Mouse (Mus musculus) macrophage (primary cell): ENCODE measurements around the gene Ythdf1. TPM values are rescaled to one million over a fixed set of nuclear protein-coding genes. Genes with fewer than 3 reads are reported as not detected.

ENCODE experiments used
- H3K27ac ChIP-seq: fragments of 350-480 bp; formaldehyde crosslinking; 2 replicates; pipeline ENCODE4 v1.9.0; 2021
- H3K36me3 ChIP-seq: fragments of 350-480 bp; formaldehyde crosslinking; 2 replicates; pipeline ENCODE4 v1.9.0; 2021; ENCODE audit errors: inconsistent target
- H3K4me3 ChIP-seq: fragments of 350-480 bp; formaldehyde crosslinking; 2 replicates; pipeline ENCODE4 v1.9.0; 2021; ENCODE audit errors: inconsistent target
- H3K79me2 ChIP-seq: fragments of 350-480 bp; formaldehyde crosslinking; 2 replicates; pipeline ENCODE4 v1.9.0; 2021; ENCODE audit errors: inconsistent target
- WGBS: methylation state at CpG from one replicate; pipeline ENCODE4 v1.1.7; 2026; ENCODE audit warnings: inconsistent platforms; ENCODE audit not compliant: missing documents; 5-methylcytosine and 5-hydroxymethylcytosine counted together
- polyA plus RNA-seq: library from polyadenylated mRNA; stranded (reverse); fragments of 250-400 nt; gene quantifications from 3 replicates; pipeline ENCODE4 v1.2.4, GENCODE M21; 2018; ENCODE audit warnings: inconsistent platforms

Gene Ythdf1
- polyA plus RNA-seq, 1 experiment from 2014 or later = 27.2 TPM

DNA sequence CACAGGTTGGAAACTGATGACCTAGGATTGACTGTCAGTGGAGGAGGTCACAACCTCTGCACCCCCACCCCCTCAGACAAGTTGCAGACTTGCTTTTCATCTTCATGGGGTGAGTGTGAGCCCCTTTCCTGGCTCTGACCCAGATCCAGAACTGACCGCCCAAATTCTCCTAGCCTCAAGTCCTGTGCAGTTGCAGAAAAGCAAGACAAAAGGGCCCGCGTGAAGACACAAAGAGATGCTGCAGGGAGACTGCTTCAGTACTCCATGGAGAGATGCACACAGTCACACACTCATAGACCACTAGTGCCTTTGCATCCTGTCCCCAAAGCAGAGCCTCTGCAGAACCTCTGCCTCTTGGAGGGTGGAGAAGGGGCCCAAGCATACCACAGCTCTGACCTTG lies 25.4 kb downstream of the Ythdf1 start:
- H3K27ac ChIP-seq = no peak overlapping the region
- no peaks in the 10 kb centered on the region for H3K79me2 ChIP-seq
- H3K4me3 ChIP-seq = no peak overlapping the region
- WGBS = 81% methylated on average over 3 of the region's 3 CpGs
- H3K36me3 ChIP-seq = no peaks in the 10 kb centered on the region

DNA sequence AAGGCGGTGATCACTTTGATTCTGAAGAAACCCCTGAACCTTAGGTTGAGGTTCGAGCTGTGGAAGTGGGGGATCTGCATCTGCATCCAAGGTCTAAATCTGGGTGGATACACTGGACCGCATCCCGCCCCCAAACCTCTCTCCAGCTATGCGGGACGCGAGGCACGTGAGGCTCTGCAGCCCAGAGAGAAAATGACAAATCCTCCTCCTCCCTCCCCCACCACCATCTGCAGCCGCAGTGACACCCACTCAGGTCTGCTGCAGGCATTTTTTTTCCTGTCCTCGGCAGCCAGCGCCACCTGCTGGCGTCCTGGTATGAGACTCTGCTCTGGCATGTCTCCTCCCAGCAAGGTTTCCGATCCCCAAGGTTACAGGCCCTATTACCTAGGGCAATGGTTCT lies 26.0 kb downstream of the Ythdf1 start:
- Histone ChIP-seq H3K36me3 (no peaks in the 10 kb centered on the region), H3K79me2 (no peaks in the 10 kb centered on the region), H3K27ac (no peak overlapping the region), H3K4me3 (no peak overlapping the region)
- 4% methylated on average over 13 of the region's 13 CpGs for WGBS

DNA sequence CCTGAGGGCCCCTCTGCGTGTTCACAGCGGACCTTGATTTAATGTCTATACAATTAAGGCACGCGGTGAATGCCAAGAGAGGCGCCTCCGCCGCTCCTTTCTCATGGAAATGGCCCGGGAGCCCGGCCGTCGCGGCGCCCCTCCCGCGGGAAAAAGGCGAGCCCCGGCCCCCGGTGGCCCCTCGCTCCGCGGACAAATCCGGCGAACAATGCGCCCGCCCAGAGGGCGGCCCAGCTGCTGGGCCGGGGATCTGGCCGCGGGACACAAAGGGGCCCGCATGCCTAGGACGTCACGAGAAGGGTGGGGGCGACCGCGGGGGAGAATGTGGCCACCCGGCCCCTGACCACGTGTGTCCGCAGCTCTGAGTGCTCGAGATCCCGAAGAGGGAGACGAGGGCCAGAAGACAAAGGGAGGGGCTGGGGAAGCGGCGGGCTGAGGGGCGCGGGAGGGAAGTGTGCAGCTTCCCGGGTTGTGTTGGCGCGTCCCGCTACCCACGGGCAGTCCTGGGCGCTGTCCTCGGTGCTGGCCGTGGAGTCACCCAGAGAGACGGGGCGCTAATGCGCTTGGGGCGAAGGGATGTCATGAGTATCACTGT lies 26.6 kb downstream of the Ythdf1 start:
- Histone ChIP-seq H3K79me2 (no peaks in the 10 kb centered on the region), H3K4me3 (no peak overlapping the region), H3K27ac (no peak overlapping the region), H3K36me3 (no peaks in the 10 kb centered on the region)
- WGBS = 3% methylated on average over 56 of the region's 57 CpGs

DNA sequence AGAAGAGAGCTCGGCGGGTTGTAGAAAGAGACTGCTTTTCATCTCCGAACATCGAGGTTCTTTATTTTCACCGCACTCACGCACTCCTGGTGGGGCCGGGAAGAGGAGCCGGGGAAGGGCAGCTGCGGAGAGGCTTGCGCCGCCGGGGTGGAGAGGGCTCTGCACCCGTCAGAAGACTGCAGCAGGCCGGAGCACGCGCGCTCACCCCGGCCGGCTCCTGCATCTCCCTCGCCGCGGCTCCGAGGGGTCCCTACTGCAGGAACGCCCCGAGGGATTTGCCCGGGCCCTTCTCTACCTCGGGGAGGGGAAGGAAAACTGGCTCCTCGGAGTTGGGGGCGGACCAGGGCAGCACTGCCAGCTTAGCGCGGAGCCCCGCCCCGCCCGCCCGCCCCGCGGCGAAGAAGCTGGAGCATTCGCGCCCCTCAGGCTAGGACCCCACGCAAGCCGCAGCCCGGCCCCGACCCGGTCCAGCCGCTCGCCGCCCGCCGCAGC lies 27.2 kb downstream of the Ythdf1 start:
- Histone ChIP-seq H3K79me2 (no peaks in the 10 kb centered on the region), H3K4me3 (no peak overlapping the region), H3K27ac (no peak overlapping the region), H3K36me3 (no peaks in the 10 kb centered on the region)
- WGBS = 5% methylated on average over 50 of the region's 50 CpGs

DNA sequence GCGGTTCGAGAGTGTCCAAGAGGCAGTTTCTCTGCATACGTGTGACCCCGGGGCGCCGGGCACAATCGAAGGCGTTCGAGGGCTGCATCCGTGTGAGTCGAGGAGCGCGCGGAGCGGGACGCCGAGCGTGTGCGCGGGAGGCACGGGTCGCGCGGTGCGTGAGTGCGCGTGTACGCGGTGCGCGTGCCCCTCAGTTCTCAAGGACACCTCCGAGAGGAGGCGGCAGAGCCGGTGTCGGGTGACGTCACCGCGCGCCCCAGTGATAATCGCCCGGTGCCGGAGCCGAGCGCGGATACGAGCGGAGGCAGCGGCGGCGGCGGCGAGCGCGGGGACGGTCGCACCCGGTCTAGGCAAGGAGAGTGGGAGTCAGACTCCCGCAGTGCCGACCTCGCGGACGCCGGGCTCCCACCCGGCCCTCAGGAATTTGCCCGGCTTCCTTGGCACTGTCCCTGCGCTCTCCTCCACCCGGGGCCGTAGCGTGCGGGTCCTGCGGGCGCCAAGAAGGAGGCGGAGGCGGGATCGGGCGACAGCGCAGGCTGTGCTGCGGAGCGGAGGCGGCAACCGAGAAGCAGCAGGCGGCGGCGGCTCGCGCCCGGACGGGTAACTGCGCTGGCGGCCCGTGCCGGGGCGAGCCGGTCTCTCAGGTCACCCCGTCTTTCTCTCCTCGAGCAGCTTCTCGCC lies 27.8 kb downstream of the Ythdf1 start:
- Histone ChIP-seq H3K27ac (no peak overlapping the region), H3K4me3 (no peak overlapping the region), H3K79me2 (no peaks in the 10 kb centered on the region), H3K36me3 (no peaks in the 10 kb centered on the region)
- WGBS = 1% methylated on average over 97 of the region's 97 CpGs

- WGBS = 7% methylated on average over 9 of the region's 9 CpGs
- Histone ChIP-seq H3K36me3 (no peaks in the 10 kb centered on the region), H3K79me2 (no peaks in the 10 kb centered on the region), H3K27ac (no peak overlapping the region), H3K4me3 (no peak overlapping the region)
Observed at GRCm38 (mm10) chr2:180891835-180892323, 28.9 kb downstream of the Ythdf1 start.

GRCm38 (mm10) chr2:180891075-180891834 lies 29.5 kb downstream of the Ythdf1 start:
- no peak overlapping the region for H3K27ac ChIP-seq
- H3K4me3 ChIP-seq = no peak overlapping the region
- H3K79me2 ChIP-seq = no peaks in the 10 kb centered on the region
- H3K36me3 ChIP-seq = no peaks in the 10 kb centered on the region
- WGBS = 4% methylated on average over 37 of the region's 37 CpGs

DNA sequence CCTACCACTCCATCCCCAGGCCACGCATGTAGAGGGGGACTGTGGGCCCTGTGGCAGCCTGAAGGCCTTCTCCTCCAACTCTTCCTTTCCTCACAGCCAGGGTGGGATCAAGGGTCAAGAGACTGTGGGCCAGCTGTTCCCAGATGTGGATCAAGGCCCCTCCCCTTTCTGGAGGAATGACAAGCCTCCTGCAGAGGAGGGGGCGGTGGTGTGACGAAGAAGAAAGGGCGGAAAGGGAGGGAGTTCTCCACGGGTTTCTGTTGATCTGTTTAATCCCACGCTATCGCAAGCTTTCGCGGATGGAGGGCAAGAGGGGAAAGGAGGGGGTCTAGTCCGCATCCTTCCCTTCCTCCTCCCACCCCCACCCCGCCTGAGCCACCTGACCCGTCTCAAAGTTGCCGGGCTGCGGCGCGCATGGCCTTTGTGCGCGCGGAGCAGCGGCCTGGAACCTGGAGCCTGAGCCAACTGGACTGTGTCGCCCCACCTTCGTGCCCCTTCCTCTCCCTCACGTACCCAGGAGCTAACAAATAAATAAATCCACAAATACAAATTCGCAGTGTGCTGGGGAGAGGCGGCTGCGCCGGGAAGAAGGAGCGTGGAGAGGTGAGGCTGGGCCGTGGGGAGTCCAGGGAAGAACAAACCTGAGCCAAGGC lies 30.2 kb downstream of the Ythdf1 start:
- no peak overlapping the region for H3K4me3 ChIP-seq
- no peaks in the 10 kb centered on the region for H3K36me3 ChIP-seq
- no peak overlapping the region for H3K27ac ChIP-seq
- H3K79me2 ChIP-seq = no peaks in the 10 kb centered on the region
- WGBS = 8% methylated on average over 29 of the region's 29 CpGs

DNA sequence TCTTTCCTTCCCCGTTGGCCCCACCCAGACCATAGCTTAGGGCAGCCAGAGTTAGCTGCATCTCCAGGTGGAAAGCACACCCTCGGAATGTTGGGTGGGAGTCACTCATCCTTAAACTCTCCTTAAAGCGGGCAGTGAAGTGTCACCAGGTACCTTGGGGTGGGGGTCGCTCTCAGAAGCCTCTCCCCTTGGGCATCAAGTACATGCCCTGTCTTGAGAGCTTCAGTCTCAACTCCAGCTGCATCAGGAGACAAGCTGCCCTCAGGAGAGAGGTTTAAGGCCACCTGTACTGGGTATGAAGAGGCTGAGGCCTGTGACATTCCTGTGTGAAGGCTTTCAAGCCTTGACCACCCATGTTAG lies 30.8 kb downstream of the Ythdf1 start:
- 38% methylated on average over 4 of the region's 4 CpGs for WGBS

DNA sequence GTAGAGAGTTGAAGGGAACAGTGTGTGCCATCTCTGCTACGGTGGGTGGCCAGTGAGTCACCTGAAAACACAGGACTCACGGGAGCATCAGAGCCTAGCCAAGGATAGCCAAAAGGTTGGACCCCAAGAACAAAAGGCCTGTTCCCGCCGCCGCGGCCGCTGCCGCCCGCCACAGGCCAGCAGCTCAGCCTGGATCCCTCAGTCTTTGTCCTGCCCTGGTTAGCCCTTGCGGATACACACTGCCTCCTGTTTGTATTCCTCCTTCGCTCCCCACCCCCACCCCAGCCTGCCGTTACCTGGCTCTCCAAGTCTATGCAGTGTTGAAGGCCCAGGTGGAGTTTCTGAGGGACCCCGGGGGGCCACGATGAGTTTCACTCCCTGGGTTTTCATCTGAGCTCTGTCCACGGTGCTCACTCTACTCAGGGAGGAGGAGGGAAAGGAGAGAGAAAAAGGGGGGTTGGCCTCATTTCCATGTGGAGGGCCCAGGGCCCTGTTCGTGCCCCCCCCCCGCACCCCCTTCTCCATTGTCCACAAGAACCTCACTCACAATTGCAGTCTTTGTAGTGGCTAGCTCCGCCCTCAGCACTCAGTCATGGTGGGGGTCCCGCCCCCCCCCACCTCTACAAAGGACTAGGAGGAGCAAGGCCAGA lies 31.4 kb downstream of the Ythdf1 start:
- Histone ChIP-seq H3K36me3 (no peaks in the 10 kb centered on the region), H3K27ac (no peak overlapping the region), H3K79me2 (no peaks in the 10 kb centered on the region), H3K4me3 (no peak overlapping the region)
- 20% methylated on average over 18 of the region's 19 CpGs for WGBS

More for the DNA sequence above, 30.8 kb downstream of the Ythdf1 start:
- Histone ChIP-seq H3K79me2 (no peaks in the 10 kb centered on the region), H3K27ac (no peak overlapping the region), H3K36me3 (no peaks in the 10 kb centered on the region), H3K4me3 (no peak overlapping the region)

DNA sequence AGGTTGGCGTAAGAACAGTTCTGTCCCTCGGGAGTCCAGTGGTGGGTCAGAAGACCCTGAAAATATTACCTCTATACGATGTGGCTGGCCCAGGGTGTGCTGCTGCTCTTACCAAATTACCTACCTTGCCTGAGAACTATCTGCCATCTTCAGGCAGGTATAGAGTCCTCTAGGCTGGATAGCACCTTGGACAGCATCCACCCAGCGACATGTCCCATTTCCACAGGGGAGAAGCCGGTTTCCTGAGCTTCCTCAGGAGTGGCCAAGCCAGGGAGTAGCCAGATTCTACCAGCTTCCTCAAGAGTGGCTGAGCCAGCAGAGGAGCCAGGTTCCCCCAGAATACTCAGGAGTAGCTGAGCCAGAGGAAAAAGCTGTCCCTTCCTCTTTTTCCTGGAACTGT lies 35.5 kb downstream of the Ythdf1 start:
- no peaks in the 10 kb centered on the region for H3K36me3 ChIP-seq
- no peaks in the 10 kb centered on the region for H3K79me2 ChIP-seq
- no peak overlapping the region for H3K4me3 ChIP-seq
- no peak overlapping the region for H3K27ac ChIP-seq
- 58% methylated on average over 5 of the region's 5 CpGs for WGBS

DNA sequence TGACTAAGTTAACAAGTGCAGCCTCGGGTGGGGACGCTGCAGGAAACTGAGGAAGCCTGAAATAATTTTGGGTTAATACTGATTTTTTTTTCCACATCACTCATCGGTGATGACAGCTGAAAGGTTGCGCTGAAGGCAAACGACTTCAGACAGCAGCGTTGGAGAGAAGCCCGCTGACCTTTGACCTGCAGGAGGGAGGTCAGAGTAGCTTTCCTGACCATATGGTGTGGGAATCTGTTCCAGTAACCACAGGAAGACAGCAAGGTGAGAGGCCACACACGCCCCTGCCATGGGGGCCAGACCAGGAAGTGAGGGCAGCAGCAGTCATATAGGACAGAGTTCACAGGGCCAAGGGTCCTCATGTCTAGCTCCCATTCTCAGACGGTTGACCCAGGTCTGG lies 39.5 kb downstream of the Ythdf1 start:
- no peaks in the 10 kb centered on the region for H3K79me2 ChIP-seq
- H3K4me3 ChIP-seq = no peak overlapping the region
- H3K36me3 ChIP-seq = no peaks in the 10 kb centered on the region
- no peak overlapping the region for H3K27ac ChIP-seq
- 50% methylated on average over 9 of the region's 9 CpGs for WGBS

DNA sequence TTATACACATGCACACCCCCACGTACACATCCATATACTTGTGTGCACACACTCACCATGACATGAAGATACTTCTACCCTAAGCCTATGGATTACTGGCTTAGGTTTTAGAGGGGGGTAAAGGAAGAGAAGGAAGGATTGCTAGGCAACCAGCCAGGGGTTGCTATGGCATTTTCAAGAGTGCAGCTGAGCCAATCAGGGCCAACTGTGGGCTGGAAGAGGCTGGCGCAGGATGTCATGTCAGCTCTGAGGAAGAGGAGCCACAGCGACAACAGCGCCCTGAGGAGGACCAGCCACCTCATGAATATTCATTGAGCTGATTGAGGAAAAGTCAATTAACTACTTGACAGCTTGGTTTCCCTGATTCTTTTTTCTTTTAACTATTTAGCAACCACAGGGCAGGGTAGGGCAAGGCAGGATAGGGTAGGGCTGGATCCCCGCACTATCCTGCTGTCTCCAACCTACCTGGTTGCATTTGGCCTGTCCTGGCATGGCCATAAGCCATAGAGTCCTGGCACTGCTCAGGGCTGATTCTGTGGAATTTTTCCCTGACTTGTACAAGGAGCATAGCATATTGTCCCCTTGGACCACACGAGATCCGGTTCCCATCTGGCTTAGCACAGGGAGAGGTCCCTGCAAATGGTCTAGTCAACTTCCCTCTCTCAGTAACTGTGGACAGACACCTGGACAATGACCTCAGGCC lies 41.2 kb downstream of the Ythdf1 start:
- 52% methylated on average over 7 of the region's 7 CpGs for WGBS
- Histone ChIP-seq H3K79me2 (no peaks in the 10 kb centered on the region), H3K36me3 (no peaks in the 10 kb centered on the region), H3K27ac (no peak overlapping the region), H3K4me3 (no peak overlapping the region)

- H3K36me3 ChIP-seq = no peaks in the 10 kb centered on the region
- 42% methylated on average over 3 of the region's 3 CpGs for WGBS
- no peak overlapping the region for H3K4me3 ChIP-seq
- H3K27ac ChIP-seq = no peak overlapping the region
- H3K79me2 ChIP-seq = no peaks in the 10 kb centered on the region
Observed at GRCm38 (mm10) chr2:180870006-180870405, 50.7 kb downstream of the Ythdf1 start.
